Mouse (Mus musculus): ENCODE data around the gene Il12rb1.

DNA sequence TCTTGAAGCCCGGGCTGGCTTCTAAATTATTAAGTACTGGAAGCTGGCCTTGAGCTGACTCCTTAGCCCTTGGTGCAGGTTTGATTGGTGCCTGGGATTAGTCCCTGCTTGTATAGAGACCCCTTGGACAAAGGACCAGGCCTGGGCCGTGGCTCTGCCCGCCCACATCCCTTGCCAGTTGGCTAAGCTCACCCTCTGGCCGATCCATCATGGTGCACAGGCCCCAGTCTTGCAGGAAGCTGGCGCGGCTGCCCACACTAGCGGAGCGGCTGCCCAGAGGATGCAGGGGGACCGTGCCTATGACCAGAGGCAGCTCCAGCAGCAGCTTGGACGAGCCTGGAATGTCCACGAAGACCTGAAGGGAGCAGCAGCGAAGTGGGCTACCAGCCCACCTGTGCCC is 28.4 kb downstream of the Il12rb1 start:
- no peak for TF ChIP-seq EP300 (IDR thresholded peaks at IDR 0.05)
- no peak for TF ChIP-seq CTCF (IDR thresholded peaks at IDR 0.05)

Data from lung, postnatal 0 days (tissue).